Mouse (Mus musculus) layer of hippocampus, postnatal 10 days (tissue): ENCODE measurements around the gene Elp4. TPM values are rescaled to one million over a fixed set of nuclear protein-coding genes. Genes with fewer than 3 reads are reported as not detected.

Experiments used
- DNase-seq, 2 experiments: peaks; one replicate each; pipeline ENCODE4 v3.0.0; 2021; ENCODE audit warnings: low spot score in 2 of 2
- total RNA-seq, 2 experiments: library from RNA; stranded (reverse); gene quantifications; 2 replicates each; pipeline ENCODE4 v1.2.3; 2021

The Elp4 gene
- total RNA-seq, 2 experiments from 2014 or later: 20.2 to 29.6 TPM

DNA sequence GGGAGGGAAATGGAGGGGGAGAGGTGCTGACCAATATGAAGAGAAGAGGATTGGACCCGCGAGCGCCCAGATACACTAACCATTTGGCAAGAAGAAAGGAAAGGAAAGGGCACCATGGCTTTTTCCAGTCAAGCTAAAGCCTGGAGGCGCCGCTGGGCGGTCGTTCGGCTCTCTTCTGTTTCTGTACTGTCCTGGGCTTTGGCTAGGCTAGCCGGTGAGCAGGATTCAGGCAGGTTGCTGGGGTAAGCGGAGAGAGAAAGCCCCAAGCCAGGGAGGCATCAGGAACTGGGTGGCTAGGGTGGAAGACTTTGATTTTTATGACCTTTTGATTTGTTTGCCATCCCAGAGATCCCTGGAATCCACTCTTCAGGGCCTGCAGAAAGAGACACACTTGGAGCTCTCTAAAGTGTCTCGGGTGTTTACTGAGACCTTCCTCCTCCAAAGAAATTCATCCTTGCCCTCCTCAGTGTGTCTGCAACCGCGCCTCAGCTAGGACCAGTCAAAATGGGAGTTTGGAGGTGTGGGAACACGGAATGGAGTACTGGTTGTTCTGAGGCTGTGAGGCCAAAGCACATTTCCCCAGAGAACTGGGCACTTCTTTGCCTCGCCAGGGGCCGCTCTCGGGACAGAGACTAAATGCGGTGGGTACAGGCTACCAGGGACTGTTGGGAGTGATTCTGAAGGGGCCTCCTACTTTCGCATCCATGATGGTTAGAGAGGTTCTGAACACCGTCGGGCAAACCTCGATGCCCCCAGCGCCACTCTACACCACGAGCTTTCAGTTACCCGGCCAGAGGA, 232.4 kb downstream of the Elp4 start:
- no peak for DNase-seq

DNA sequence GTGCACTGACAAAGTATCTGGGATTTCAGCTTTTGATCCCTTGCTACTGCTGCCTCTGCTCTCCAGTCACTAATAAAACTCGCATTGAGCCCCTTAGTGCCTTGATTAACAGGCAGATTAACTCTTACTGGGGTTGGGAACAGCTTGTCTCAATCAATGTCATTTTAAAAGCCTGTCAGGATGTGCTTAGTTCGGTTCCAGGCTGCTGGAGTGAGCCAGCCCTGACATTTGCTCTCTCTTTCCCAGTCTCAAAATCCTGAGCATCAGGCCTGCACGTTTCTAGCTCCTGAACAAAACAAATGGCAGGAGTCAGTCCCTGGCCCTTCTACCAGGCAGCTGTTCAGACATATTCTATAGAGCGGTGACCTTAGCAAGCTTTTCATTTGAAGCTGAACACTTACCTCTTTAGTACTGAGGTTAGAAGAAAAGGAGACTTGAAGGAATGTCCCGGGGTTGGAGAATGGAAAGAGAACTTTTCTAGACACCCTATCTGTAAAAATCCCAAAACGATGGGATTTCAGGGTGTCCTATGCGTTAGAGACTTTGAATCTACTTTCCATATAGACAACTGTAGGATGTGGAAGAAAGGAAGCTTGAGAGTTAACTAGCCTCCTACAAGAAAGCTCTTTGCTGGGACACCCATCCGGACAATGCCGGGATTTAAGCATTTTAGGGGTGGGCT, 233.1 kb downstream of the Elp4 start:
- no peak for DNase-seq

DNA sequence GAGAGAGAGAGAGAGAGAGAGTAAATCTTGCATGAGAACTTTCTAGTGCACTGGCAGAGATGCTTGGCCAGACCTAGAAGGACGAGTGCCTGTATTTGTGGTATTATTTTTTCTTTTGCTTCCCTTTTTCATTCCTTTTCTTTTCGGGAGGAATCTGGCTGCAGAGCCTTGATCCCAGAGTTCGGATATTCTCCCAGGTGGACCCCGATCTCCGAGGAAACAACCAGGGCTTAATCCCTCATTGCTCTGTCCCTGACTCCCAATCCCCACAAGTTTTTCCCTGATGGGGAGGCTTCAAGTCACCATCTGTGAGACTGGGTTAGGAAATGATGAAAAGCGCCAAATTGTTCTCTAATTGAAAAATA, 233.7 kb downstream of the Elp4 start:
- DNase-seq: no peak

DNA sequence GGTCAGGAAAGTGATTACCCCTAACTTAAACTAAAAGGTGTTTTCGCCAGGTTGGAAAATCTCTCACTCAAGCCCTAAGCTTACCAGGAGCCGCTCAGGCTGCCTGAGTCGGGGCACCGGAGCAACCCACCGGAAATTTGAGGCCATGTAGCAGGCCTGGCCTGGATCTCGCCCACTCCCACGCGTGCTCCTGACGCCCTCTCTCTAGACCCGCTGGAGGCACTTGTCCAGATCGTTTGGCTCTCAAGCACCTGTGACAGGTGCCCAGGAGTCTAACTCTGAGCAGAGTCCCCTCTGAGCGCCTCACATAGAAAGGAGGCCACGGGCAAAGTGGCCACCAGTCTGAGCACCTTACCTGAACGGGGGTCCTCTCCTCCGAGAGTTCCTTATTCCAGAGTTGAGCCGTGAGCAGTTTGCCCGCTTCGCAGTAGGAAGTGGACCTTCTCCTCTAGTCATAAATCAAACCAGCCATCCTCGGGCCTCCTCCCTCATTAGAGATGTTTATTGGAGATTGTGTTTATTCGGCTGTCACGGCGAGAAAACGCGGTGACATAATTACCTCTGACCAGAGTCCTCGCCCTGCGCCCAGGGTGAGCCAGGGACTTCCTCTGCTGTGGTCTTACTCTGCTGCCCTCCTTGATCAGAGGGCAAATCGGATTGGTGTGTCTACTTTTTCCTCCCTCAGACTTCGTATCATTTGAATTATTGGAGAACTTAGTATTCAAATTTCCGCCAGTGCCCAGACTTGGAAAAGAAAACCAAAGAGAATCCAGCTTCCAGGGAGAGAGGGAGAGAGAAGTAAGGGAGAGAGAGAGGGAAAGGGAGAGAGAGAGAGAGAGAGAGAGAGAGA, 234.3 kb downstream of the Elp4 start:
- no peak for DNase-seq

DNA sequence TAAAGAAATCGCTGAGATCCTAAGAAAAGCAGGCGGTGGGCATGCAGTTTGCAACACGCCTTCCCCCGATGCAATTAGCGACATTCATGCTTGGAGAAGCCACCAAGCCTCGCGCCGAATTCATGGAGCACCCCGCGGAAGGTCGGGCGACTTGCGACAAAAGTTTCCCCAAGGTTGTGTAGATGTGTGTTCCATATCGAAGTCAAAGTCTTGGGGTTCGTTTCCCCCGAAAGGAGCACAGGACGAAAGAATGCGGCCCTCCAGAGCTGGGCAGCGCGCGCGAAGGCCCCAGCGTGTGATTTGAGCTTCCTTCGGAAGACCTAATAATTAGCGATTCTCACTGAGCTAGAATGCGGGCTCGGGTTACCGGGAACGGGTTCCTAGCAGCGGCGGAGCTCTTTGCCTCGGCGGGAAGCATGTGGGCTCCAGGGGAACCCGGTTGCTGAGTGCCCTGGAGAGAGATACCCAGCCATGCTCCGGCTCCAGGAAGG, 234.9 kb downstream of the Elp4 start:
- DNase-seq: no peak

DNA sequence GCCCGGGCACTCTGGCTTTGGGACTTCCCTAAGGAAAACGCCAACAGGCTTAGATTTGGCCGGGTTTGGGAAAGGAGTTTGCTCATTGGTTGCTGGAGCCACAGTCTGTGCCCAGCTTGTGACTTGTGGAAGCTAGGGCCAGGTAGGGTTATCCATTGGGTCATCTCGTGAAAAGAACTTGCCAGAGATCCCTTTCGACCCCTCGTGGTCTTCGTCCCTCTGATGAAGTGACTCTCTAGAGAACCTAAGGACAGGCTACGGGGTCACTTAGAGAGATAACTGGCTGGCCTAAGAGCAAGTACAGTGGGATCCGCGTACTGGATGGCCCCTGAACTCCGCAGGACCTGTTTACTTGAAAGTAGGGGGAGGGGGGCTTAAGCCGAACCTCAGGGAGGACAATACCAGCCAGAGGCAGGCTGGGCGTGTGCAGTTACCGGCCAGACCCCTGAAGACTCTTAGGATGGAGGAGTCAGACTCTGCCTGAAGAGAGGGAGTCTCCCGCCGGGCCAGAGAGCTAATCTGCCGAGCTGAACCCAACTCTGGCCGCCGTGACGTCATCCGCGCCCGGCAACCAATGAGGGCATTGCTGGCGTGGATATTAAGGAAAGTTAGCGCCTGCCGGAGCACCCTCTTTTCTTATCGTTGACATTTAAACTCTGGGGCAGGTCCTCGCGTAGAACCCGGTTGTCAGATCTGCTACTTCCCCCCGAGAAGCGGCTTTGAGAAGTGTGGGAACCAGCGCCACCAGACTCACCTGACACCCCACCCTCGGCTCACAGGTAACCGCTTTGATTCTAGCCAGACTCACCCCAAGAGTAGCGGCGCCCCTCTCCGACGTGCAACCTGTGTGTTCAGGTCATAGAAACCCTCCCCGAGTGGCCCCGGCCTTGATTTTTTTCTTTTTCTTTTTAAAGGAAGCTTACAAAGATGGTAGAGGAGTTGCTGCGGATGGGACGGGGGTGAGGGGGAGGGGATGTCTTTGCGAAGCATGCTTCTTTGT, 235.8 kb downstream of the Elp4 start, which contains the start of gene Pax6:
TSS of gene Pax6 (plus strand) at position 630 of the 1,000 bp plus-strand sequence.
- no peak for DNase-seq

DNA sequence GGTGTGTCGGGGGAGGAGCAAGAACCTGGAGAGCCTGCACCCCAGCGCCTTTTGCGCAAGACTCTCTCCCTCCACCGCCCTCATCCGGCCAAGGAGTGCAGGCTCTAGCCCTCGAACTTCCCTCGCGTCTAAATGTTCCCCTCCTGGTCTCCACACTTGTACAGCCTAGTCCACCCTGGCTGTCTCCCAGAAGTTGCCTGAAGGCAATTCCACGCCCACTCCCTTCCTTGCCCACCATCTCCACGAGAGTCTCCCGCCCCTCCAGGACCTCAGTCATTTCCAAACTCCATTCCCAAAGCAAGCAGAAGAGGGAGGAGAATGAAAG, 236.8 kb downstream of the Elp4 start:
- DNase-seq: no peak

DNA sequence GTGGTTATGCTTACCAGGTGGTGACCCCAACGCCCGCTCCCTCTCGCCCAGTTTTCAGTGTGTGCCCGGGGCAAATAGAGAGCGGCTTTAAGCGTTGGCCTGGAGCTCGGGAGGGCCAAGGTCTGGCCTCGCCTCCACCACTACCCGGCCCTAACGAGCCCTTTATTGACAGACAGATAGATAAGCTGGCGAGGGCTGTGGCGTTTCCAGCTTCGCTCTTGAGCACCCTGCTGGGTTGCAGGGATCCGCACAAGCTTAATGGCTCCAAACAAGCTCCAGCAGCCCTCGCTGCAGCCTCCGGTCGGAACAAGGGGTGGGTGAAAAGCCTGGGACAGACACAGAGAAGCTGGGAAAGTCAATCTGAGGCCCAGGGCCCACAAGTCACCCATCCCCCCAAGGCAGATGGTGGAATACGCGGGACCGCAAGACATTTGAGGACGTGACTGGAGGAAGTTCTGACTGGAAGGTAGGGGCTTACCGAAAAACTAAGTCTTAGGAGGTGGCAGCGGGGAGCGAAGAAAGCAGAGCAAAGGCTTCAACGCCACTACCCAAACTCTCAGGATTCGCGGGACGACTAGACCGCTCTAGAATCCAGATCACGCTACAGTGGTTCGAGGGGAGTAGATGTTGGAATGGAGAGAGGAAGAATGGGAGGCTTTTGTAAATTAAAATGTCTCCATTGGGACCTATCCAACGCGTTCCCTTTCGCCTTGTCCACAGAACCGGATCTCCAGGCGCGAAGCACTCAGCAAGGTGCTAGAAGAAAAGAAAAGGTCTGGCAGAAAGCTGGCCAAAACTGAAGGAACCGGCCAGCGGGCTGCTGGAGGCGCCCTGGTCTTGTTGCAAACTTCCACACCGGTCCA, 237.4 kb downstream of the Elp4 start:
- no peak for DNase-seq

DNA sequence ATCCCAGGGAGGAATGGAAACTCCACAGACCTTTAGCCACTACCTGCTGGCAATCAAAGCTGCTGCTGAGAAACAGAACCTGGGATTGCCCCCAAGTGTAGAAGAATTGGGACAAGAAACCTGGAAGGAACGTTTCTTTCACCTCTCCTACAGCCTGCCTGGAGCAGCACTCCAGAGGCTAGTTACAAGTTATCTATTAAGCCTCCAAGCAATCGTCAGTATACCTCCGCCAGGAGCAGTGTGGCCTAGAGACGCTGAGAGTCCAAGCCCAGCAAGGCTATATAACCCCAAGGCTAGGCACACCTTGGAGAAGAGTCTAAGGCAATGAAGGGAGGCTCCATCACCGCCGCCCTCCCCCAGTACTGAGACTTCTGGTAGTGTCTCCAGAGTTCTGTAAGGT, 238.0 kb downstream of the Elp4 start:
- DNase-seq: no peak

DNA sequence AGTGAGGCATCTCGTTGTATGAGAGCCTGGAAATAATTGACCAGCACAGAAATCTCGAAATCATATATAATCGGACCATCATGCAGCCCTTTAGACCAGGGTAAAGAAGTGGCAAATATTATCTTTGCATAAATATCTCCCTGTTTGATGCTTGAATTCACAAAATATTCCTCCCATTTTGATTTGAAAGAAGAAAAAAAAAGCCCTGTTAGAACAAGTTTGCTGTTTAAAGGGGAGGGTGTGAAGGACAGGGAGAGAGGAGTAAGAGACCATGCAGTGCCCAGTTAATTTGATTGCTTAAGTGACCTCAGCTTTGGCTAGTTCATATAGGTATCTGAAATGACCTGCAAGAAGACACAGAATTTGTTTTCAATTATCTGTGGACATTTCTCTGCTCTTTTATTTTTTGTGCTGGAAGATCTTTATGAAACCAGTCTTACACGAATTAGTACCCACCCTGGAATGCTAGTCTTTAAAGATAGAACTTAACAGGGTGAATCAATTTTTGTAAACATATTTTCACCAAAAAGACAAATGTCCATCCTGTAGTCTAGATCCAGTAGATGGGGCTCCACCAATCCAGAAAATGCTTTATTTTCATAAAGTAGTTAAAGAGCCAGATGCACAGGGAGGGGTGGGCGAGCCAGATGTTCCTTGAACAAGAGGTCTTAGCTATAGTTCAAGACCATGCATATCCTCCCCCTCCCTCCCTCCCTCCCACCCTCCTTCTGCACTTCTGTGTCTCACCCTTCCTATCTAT, 238.7 kb downstream of the Elp4 start:
- no peak for DNase-seq

DNA sequence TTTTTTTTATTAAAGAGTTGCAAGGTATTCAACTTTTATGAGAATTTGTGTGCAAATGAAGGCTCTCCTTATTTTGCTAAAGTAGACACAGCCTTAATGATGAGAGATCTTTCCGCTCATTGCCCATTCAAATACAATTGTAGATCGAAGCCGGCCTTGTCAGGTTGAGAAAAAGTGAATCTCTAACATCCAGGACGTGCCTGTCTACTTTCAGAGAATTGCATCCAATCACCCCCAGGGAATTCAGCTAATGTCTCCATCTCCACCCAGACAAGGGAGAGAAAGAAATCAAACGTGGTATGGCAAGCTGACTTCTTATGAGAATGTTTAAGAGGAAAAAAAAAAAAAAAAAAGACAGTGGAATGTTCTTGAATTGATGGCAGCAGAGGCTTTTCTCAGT, 239.4 kb downstream of the Elp4 start:
- no peak for DNase-seq

DNA sequence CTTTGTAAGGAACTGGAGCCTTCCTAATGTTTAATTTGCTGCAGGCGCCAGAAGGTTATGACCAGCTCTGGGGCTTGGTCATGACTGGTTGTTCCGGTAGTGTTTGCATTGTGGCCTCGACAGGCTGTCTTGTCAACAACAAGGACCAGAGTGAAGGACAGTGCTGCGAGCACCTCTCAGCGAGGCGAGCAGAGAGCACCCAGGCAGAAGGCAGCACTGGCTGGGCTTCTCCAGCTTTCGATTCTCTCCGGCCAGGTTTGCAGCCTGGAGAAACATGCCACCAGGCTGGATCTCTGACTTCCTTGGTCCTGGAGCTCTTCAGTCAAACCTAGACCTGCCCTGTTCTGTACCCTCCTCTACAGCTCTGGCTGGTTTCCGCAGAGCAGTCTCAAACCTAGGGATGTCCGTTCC, 241.3 kb downstream of the Elp4 start:
- no peak for DNase-seq

DNA sequence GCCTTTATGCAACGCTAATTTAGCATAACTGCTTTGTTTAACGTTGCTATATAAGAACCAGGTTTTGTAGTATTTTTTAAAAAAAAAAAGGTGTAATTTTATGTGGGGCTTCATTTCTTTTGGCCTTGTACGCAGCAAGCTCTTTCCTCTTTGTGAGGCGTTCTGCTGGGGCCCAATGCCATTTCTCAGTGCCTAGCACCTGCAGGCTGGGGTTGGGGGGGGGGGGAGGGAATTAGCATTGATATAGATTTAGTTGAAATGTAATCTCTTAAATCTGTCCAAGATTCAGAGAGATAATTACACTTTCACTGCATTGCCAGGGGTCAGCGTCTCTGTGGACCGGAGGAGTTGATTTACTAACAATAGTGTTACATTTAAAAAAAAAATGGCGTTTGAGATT, 241.8 kb downstream of the Elp4 start:
- DNase-seq: no peak

DNA sequence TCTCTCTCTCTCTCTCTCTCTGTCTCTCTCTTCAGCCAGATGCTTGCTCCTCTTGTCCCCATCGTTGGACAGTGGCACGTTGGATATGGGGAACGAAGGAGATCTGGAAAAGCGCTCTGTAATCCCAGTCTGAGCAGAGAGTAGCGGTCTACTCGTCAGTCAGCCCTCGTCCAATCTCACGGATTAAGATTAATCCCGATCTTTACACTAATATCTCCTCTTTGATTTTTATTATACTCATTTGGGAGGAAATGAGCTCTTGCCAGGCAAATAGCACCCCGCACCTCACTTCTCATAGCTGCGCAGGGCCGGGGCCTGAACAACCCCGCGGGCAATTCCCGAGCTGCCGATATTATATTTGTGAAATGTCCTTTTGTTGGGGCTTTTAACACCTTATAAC, 242.2 kb downstream of the Elp4 start:
- no peak for DNase-seq

DNA sequence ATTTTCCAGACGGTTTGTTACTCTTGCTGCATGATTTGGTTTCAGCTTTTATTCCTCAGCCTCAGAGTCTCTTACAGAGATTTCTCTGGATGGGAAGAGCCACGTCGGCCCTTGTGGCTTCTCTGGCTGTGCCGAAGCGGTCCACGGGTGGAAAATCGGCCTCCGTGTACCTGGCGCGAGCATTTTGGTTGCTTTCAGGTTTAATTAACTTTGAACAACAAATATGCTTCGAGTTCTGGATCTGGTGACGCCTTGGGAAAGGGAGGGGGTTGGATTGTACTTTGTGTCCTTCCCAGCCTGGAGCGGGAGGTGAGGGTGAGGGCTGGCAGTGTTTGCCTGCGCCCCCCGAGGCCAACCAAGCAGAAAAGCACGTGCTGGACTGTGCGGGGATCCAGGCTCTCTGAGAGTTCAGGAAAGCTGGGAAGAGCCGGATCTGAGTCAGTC, 242.7 kb downstream of the Elp4 start:
- DNase-seq: peak in 1 of 2 experiments; percentile 15

DNA sequence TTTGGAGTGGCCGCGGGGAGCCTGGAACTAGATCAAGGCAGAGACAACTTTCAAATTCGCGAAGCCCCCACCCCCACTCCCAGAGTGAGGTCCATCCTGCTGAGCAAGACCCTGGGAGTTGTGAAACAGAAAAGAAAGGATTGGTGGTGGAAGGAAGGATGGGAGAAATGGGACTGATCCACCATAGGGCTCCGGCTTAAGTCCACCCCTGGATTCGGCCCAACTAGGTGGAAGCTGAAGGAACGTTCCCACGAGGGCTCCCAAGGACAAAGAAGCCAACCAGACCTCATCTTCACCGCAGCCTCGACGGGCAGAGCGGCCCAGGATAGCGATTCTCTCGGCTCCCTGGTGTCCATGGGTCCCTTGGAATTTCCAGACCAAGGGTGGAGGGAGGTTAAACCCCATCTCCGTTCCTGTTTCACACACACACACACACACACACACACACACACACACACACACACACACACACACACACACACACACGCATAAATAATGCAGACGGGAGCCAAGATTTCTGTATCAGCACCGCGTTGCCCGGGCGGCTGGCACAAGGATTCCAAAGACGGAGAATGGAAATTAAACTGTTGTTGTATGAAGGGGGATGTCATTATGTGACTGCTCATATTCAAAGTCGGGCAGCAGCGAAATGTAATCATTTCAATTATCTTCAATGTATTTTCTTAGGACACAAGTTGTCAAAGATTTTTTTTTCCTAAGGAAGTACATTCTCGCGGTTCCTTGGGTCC, 243.3 kb downstream of the Elp4 start:
- DNase-seq: peak in 1 of 2 experiments; percentile 13

DNA sequence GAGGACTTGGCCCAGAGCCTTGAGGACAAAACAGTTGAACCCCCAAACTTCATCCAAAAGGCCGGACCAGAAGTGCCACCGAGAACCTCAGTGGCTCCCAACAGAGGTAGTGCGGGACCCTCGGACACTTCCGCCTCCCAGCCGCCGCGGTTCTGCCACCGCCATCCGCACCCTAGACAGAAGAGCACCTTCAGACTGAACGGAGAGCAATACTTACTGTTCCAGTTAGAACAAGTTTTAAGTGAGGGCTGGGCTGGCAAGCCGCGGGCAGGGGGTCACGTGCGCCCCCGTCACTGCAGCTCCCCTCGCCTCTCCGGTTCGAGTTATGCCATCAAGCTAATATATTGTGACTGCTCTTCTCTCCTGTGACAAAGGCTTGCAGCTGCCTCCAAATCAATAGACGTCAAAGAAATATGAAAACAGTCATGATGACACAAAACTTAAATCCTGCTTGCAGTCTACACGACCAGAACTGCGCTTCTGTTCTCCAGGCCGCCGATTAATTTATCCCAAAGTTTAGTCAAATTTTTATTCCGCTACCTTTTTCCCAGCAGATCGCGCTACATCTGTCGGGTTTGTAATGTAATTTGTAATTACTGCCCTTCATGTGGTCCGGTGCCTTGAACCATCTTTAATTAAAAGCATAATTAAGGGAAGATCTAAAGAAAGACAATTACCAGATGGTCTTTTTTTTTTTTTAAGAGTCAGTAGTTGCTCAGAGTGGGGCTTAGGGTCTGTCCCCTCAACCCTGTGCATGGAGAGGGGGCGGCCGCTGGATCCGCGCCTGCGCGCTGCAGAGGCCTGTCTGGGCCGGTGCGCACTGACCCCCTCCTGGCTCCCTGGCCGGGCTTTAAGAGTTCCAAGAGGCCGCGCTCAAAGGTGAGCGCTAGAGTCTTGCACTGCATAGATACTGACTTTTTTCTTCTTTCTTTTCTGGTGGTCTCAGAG, 244.2 kb downstream of the Elp4 start:
- peak in 1 of 2 experiments; percentile 20 for DNase-seq
